Mouse (Mus musculus) hindlimb bud, embryonic 11.5 days (tissue): ENCODE measurements around the gene Tmem9b.

Experiments
- DNase-seq: peaks from one replicate; pipeline ENCODE4 v3.0.0-alpha.2; 2012; ENCODE audit warnings: low read depth, low spot score; ENCODE audit errors: extremely low spot score

Gene Tmem9b

DNA sequence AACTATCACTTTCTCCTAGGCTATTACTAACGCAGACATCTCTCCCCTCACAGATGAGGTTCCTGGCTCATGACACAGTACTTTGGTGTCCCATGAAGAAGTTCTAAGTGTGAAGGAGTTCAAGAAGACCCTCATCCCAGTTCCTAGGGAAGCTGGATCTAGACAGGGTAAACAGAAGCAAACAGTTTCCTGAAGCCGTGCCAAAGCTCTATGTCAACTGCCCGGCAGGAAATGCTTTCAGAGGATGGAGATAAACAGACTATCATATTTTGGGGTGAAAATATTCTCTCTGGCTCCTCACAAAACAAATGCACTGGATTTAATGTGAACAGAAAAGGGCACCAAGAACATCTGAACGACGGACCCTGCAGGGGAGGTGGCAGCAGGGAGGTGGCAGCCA, 61.7 kb downstream of the Tmem9b start:
- no peak for DNase-seq

- no peak for DNase-seq
These were observed 62.6 kb downstream of the Tmem9b start for GRCm38 (mm10) chr7:109690101-109690500.

DNA sequence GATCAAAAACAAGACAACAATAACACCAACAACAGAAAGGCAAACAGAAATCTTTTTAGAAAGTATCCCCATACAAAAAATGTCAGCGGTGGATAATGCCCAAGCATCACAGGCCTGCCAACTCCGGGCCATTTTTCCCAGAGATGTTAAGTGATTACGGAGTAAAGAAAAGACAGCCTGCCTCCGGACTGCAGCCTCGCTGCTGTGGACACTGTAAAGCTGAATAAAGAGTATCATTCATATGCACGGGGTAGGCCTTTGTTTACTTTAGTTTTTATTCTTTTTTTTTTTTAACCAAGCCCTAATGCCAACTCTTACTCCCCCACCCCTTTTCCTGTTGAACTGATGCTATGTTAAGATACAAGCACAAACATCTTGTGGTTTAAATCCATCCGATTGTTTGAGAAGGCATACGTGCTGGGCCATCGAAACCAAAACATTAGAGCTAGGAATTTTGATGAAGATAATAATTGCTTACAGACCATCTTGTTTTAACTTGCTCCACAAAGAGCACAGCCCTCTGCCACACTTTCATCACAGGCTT, 66.0 kb downstream of the Tmem9b start:
- no peak for DNase-seq
